Mouse (Mus musculus): Measurements from ENCODE around the gene Tomm6. TPM values are rescaled to one million over a fixed set of nuclear protein-coding genes. Genes with fewer than 3 reads are reported as not detected.

The Tomm6 gene
- polyA plus RNA-seq, 1 experiment from 2014 or later, result 441 TPM

- H3K4me2 ChIP-seq (ENCODE audit: low read depth, severe bottlenecking), result no peak overlapping the region
- WGBS, result 85% methylated on average over 3 of the region's 3 CpGs
- no peak overlapping the region for H3K4me3 ChIP-seq (ENCODE audit: low read depth, low read length)
- H3K27ac ChIP-seq (replicated peaks; ENCODE audit: low read depth, low read length), result no peak overlapping the region
- ATAC-seq (ENCODE audit: insufficient number of reproducible peaks, low FRiP score, low TSS enrichment, low read depth), result no peak
- no peaks in the 10 kb centered on the region for H3K27me3 ChIP-seq (ENCODE audit: control insufficient read depth, insufficient read depth, low read length)
- H3K4me1 ChIP-seq (ENCODE audit: control insufficient read depth, insufficient read depth, low read length), result peaks cover 15% of the 10 kb centered on the region
- H3K9ac ChIP-seq (ENCODE audit: low read length), result no peak overlapping the region
- no peaks in the 10 kb centered on the region for H3K9me3 ChIP-seq (ENCODE audit: control insufficient read depth, low read length)
- H3K36me3 ChIP-seq (ENCODE audit: control insufficient read depth, insufficient read depth, low read length), result no peaks in the 10 kb centered on the region
- DNase-seq (ENCODE audit: low spot score), result no peak
Observed at GRCm38 (mm10) chr17:47691650-47692049, 3.5 kb upstream of the Tomm6 start.

DNA sequence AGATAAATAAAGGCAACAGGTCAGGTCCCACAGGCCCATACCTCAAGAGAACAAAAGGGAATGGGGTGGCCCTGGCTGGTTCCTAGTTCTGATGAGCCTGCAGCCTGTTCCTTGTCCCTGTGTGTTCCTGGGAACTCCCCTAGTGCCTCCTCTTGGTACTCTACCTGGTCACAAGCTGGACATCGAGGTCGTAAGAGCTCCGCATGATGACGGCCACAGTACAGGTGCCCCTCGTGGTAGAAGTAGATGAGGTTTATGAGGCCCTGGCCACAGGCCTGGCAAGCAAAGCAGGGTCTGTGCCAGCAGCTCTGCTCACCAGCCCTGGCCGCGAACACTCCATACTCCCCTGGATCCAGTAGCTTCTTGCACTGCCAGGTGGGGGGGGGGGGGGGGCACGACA, 1.7 kb upstream of the Tomm6 start:
- no peaks in the 10 kb centered on the region for H3K9me3 ChIP-seq (ENCODE audit: control insufficient read depth, low read length)
- H3K4me2 ChIP-seq (ENCODE audit: low read depth, severe bottlenecking), result peak overlapping the region; percentile 95
- no peaks in the 10 kb centered on the region for H3K27me3 ChIP-seq (ENCODE audit: control insufficient read depth, insufficient read depth, low read length)
- no peak for DNase-seq (ENCODE audit: low spot score)
- no peak for ATAC-seq (ENCODE audit: insufficient number of reproducible peaks, low FRiP score, low TSS enrichment, low read depth)
- H3K9ac ChIP-seq (ENCODE audit: low read length), result no peak overlapping the region
- WGBS, result 80% methylated on average over 8 of the region's 8 CpGs
- H3K4me1 ChIP-seq (ENCODE audit: control insufficient read depth, insufficient read depth, low read length), result peaks cover 15% of the 10 kb centered on the region
- no peaks in the 10 kb centered on the region for H3K36me3 ChIP-seq (ENCODE audit: control insufficient read depth, insufficient read depth, low read length)
- H3K4me3 ChIP-seq (ENCODE audit: low read depth, low read length), result no peak overlapping the region
- no peak overlapping the region for H3K27ac ChIP-seq (replicated peaks; ENCODE audit: low read depth, low read length)

DNA sequence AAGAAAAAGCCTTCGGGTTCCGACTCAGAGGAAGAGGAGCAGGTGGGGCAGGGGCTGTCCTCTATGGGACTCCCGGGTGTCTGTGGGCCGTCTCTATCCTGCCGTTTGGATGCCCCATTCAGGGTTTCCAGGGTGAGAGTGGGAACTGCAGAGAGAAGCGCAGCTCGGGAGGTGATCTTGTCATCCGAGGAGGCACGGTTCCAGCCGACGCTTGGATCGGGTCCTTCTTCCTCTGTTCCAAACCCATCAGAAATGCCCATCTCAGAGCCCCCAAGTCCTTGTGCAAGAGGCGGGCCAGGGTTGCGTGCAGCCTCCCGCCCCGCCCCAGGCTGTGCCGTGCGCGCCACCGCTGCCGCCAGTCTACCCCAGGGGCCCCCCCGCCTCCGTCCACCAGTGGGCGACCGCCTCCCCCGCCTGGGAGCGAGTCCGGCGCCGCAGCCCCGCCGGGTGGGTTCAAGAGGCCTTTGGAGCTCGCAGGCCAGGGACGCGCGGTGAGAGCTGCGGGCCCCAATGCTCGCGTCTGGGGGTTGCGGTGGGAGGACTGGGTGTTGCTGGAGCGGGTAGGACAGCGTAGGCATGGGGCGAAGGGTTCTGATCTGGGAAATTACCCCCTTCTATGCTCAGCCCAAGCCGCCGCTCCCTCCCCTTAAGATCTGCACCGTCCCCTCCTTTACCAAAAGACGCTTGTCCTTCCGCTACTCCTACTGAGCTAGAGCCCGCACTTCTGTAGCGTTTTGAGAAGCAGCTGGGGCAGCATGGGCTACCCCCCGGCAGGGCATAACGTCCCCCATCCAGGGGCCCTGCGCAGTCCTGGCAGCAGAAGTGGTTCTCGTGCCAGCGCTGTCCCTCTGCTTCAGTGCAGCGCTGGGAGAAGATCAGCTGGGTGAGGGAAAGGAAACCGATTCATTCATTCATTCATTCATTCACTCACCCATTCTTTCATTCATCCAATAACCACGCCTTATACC, 706 bp upstream of the Tomm6 start, which contains the start of gene Frs3:
TSS of gene Frs3 (plus strand) at position 423 of the 968 bp plus-strand sequence.
- peak within 1 kb of the TSS; percentile 74 for H3K4me3 ChIP-seq (ENCODE audit: low read depth, low read length)
- peak; percentile 28; the same call in 1 of the 2 replicates for ATAC-seq (ENCODE audit: insufficient number of reproducible peaks, low FRiP score, low TSS enrichment, low read depth)
- H3K36me3 ChIP-seq (ENCODE audit: control insufficient read depth, insufficient read depth, low read length), result 0 out of 2 replicates have a peak, but pooled peaks cover 4% of the 10 kb centered on the region
- H3K27me3 ChIP-seq (ENCODE audit: control insufficient read depth, insufficient read depth, low read length), result no peaks in the 10 kb centered on the region
- H3K9me3 ChIP-seq (ENCODE audit: control insufficient read depth, low read length), result no peaks in the 10 kb centered on the region
- peaks cover 12% of the 10 kb centered on the region for H3K4me1 ChIP-seq (ENCODE audit: control insufficient read depth, insufficient read depth, low read length)
- peak; percentile 80 for DNase-seq (ENCODE audit: low spot score)
- peak within 1 kb of the TSS; percentile 95 for H3K4me2 ChIP-seq (ENCODE audit: low read depth, severe bottlenecking)
- peak within 1 kb of the TSS; percentile 81 for H3K9ac ChIP-seq (ENCODE audit: low read length)
- H3K27ac ChIP-seq (replicated peaks; ENCODE audit: low read depth, low read length), result 0 out of 2 replicates have a peak within 1 kb of the TSS, but pooled peaks have one; percentile 0
- WGBS, result 2% methylated on average over 56 of the region's 58 CpGs

DNA sequence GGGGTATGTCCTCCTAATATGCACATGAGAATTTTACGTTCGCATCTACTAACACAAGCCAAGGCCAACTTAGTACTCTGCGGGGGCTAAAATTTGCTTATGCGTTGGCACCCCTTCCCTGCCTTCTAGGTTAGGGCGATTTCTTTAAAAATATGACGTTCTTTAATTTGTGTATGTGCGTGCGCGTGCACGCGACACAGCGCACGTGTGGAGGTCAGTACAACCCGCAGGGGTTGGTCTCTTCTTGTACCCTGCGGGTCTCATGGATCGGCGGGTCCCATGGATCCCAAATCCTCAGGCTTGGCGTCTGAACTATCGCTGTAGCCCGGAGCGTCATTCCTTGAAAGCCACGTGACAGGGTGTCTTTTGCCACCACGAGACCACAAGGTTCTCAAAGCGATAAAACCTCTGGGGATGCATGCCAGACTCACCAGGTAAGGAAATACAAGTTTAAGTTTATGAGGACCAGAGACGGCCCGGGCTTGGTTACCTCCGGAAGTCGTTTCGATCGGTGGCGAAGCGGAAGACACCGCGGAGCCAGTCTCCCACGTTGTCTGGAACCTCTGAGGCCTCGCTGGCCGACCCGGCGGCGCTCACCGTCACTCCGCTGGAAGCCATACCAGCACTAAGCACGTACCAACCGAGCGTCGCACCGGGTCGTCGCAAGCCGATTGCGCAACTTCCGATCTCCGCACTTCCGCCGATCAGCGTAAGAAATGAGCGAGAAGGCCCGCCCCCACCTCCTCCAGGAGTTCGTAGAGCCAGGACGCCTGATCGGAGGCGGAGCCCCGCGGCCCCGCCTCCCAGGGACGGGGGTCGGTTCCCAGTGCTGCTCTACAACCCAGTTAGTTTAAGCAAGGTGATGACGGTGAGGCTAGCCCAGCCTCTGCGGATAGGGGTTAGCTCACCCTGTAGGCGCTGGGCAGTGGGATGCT, 510 bp downstream of the Tomm6 start:
- ATAC-seq (ENCODE audit: insufficient number of reproducible peaks, low FRiP score, low TSS enrichment, low read depth), result peak; percentile 87
- H3K27ac ChIP-seq (replicated peaks; ENCODE audit: low read depth, low read length), result 0 out of 2 replicates have a peak overlapping the region, but pooled peaks have one; percentile 0
- no peaks in the 10 kb centered on the region for H3K27me3 ChIP-seq (ENCODE audit: control insufficient read depth, insufficient read depth, low read length)
- H3K36me3 ChIP-seq (ENCODE audit: control insufficient read depth, insufficient read depth, low read length), result 0 out of 2 replicates have a peak, but pooled peaks cover 4% of the 10 kb centered on the region
- under 1% methylated on average over 70 of the region's 70 CpGs for WGBS
- peaks cover 10% of the 10 kb centered on the region; the same call in 1 of the 2 replicates for H3K4me1 ChIP-seq (ENCODE audit: control insufficient read depth, insufficient read depth, low read length)
- no peaks in the 10 kb centered on the region for H3K9me3 ChIP-seq (ENCODE audit: control insufficient read depth, low read length)
- peak overlapping the region; percentile 95 for H3K4me2 ChIP-seq (ENCODE audit: low read depth, severe bottlenecking)
- peak; percentile 94 for DNase-seq (ENCODE audit: low spot score)
- peak overlapping the region; percentile 81 for H3K9ac ChIP-seq (ENCODE audit: low read length)
- H3K4me3 ChIP-seq (ENCODE audit: low read depth, low read length), result peak overlapping the region; percentile 74

DNA sequence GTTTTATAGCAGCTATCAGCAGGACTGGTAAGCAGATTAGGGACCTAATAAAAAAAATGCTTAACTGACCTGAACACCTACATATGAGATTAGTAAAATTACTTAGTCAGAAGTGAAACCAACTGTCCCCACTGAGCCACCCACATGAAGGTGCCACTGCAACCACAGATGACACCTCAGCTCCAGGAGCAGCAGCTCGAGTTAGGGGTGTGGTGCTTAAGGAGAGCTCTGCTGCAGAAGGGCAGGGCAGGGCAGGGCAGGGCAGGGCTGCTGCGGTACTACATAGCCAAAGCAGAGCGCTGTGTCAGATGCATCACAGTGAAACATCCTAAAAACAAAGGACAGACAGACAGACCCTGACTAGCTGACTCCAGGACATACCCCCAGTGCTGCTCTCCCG, 5.3 kb downstream of the Tomm6 start:
- ATAC-seq (ENCODE audit: insufficient number of reproducible peaks, low FRiP score, low TSS enrichment, low read depth), result no peak
- H3K4me1 ChIP-seq (ENCODE audit: control insufficient read depth, insufficient read depth, low read length), result peaks cover 6% of the 10 kb centered on the region; the same call in 1 of the 2 replicates
- WGBS, result 79% methylated on average over 4 of the region's 4 CpGs

DNA sequence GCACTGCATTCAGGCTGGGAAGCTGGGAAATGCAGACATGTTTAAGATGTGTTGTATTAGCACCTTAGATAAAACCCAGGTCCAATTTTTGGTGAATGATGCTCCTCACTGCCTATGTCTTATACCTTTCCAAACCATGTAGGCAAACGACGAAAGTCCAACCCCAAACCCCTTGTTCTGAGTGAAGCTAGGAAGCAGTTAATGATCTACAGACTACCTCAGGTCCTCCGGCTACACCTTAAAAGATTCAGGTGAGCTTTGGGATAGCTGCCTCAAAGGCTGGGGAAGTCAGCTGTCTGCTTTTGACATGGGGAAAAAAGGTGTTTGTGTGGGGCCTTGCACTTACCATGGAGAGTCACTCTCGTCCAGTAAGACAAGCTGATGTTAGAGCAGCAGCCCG, 9.5 kb downstream of the Tomm6 start:
- Histone ChIP-seq H3K4me2 (ENCODE audit: low read depth, severe bottlenecking) (no peak overlapping the region), H3K4me3 (ENCODE audit: low read depth, low read length) (no peak overlapping the region), H3K9me3 (ENCODE audit: control insufficient read depth, low read length) (no peaks in the 10 kb centered on the region), H3K27ac (replicated peaks; ENCODE audit: low read depth, low read length) (no peak overlapping the region), H3K9ac (ENCODE audit: low read length) (no peak overlapping the region), H3K36me3 (ENCODE audit: control insufficient read depth, insufficient read depth, low read length) (peaks cover 12% of the 10 kb centered on the region; the same call in 1 of the 2 replicates), H3K4me1 (ENCODE audit: control insufficient read depth, insufficient read depth, low read length) (peaks cover 2% of the 10 kb centered on the region; the same call in 1 of the 2 replicates), H3K27me3 (ENCODE audit: control insufficient read depth, insufficient read depth, low read length) (no peaks in the 10 kb centered on the region)
- DNase-seq (ENCODE audit: low spot score) (no peak), ATAC-seq (ENCODE audit: insufficient number of reproducible peaks, low FRiP score, low TSS enrichment, low read depth) (no peak)
- 86% methylated on average over 5 of the region's 5 CpGs for WGBS

More for the DNA sequence above, 5.3 kb downstream of the Tomm6 start:
- Histone ChIP-seq H3K4me3 (ENCODE audit: low read depth, low read length) (no peak overlapping the region), H3K36me3 (ENCODE audit: control insufficient read depth, insufficient read depth, low read length) (peaks cover 14% of the 10 kb centered on the region; the same call in 1 of the 2 replicates), H3K27ac (replicated peaks; ENCODE audit: low read depth, low read length) (no peak overlapping the region), H3K27me3 (ENCODE audit: control insufficient read depth, insufficient read depth, low read length) (no peaks in the 10 kb centered on the region), H3K4me2 (ENCODE audit: low read depth, severe bottlenecking) (no peak overlapping the region), H3K9ac (ENCODE audit: low read length) (no peak overlapping the region), H3K9me3 (ENCODE audit: control insufficient read depth, low read length) (no peaks in the 10 kb centered on the region)
- DNase-seq (ENCODE audit: low spot score), result no peak

GRCm38 (mm10) chr17:47678238-47678637, 9.9 kb downstream of the Tomm6 start:
- ATAC-seq (ENCODE audit: insufficient number of reproducible peaks, low FRiP score, low TSS enrichment, low read depth) (no peak), DNase-seq (ENCODE audit: low spot score) (no peak)
- no peak overlapping the region for H3K4me3 ChIP-seq (ENCODE audit: low read depth, low read length)
- H3K4me1 ChIP-seq (ENCODE audit: control insufficient read depth, insufficient read depth, low read length), result peaks cover 2% of the 10 kb centered on the region; the same call in 1 of the 2 replicates
- no peak overlapping the region for H3K27ac ChIP-seq (replicated peaks; ENCODE audit: low read depth, low read length)
- WGBS, result 90% methylated on average over 5 of the region's 5 CpGs
- H3K4me2 ChIP-seq (ENCODE audit: low read depth, severe bottlenecking), result no peak overlapping the region
- H3K9ac ChIP-seq (ENCODE audit: low read length), result no peak overlapping the region
- no peaks in the 10 kb centered on the region for H3K27me3 ChIP-seq (ENCODE audit: control insufficient read depth, insufficient read depth, low read length)
- peaks cover 12% of the 10 kb centered on the region; the same call in 1 of the 2 replicates for H3K36me3 ChIP-seq (ENCODE audit: control insufficient read depth, insufficient read depth, low read length)
- H3K9me3 ChIP-seq (ENCODE audit: control insufficient read depth, low read length), result no peaks in the 10 kb centered on the region
